Mouse (Mus musculus): Measurements from ENCODE around the gene Lrrc38. TPM values are rescaled to one million over a fixed set of nuclear protein-coding genes. Genes with fewer than 3 reads are reported as not detected.

The Lrrc38 gene
- polyA plus RNA-seq, 1 experiment from 2014 or later: 0.11 TPM

- no peaks in the 10 kb centered on the region for H3K27me3 ChIP-seq (ENCODE audit: control insufficient read depth, insufficient read depth, low read length)
- H3K4me1 ChIP-seq (ENCODE audit: control insufficient read depth, insufficient read depth, low read length): no peaks in the 10 kb centered on the region
- DNase-seq (ENCODE audit: low spot score): no peak
- H3K27ac ChIP-seq (replicated peaks; ENCODE audit: low read depth, low read length): no peak within 1 kb of the TSS
- no peaks in the 10 kb centered on the region for H3K36me3 ChIP-seq (replicated peaks; ENCODE audit: control insufficient read depth, insufficient read depth, low read depth, low read length)
- H3K4me2 ChIP-seq (ENCODE audit: low read depth, low read length): no peak within 1 kb of the TSS
- no peak within 1 kb of the TSS for H3K4me3 ChIP-seq (ENCODE audit: low read depth, low read length)
- 79% methylated on average over 26 of the region's 26 CpGs for WGBS
- ATAC-seq (replicated peaks; ENCODE audit: insufficient number of reproducible peaks, low FRiP score, low TSS enrichment, low read depth): no peak
- H3K9ac ChIP-seq (replicated peaks; ENCODE audit: low read length): no peak within 1 kb of the TSS
- no peaks in the 10 kb centered on the region for H3K9me3 ChIP-seq (replicated peaks; ENCODE audit: control insufficient read depth, low read length)
Measured at GRCm38 (mm10) chr4:143394181-143394580, 44.6 kb downstream of the Lrrc38 start, which contains the start of gene Pramel1. Gene Pramel1 (plus strand): TSS chr4:143394428.

- no peaks in the 10 kb centered on the region for H3K36me3 ChIP-seq (replicated peaks; ENCODE audit: control insufficient read depth, insufficient read depth, low read depth, low read length)
- H3K4me2 ChIP-seq (ENCODE audit: low read depth, low read length): peak overlapping the region; percentile 25
- H3K9ac ChIP-seq (replicated peaks; ENCODE audit: low read length): peak overlapping the region; percentile 62
- no peaks in the 10 kb centered on the region for H3K9me3 ChIP-seq (replicated peaks; ENCODE audit: control insufficient read depth, low read length)
- peak overlapping the region; percentile 50 for H3K4me3 ChIP-seq (ENCODE audit: low read depth, low read length)
- ATAC-seq (replicated peaks; ENCODE audit: insufficient number of reproducible peaks, low FRiP score, low TSS enrichment, low read depth) (peak; percentile 30; the same call in 1 of the 2 replicates), DNase-seq (ENCODE audit: low spot score) (no peak)
- H3K27me3 ChIP-seq (ENCODE audit: control insufficient read depth, insufficient read depth, low read length): no peaks in the 10 kb centered on the region
- H3K27ac ChIP-seq (replicated peaks; ENCODE audit: low read depth, low read length): no peak overlapping the region
- no peaks in the 10 kb centered on the region for H3K4me1 ChIP-seq (ENCODE audit: control insufficient read depth, insufficient read depth, low read length)
- WGBS: 75% methylated on average over 5 of the region's 5 CpGs
Measured at GRCm38 (mm10) chr4:143411566-143412218, 62.1 kb downstream of the Lrrc38 start.

DNA sequence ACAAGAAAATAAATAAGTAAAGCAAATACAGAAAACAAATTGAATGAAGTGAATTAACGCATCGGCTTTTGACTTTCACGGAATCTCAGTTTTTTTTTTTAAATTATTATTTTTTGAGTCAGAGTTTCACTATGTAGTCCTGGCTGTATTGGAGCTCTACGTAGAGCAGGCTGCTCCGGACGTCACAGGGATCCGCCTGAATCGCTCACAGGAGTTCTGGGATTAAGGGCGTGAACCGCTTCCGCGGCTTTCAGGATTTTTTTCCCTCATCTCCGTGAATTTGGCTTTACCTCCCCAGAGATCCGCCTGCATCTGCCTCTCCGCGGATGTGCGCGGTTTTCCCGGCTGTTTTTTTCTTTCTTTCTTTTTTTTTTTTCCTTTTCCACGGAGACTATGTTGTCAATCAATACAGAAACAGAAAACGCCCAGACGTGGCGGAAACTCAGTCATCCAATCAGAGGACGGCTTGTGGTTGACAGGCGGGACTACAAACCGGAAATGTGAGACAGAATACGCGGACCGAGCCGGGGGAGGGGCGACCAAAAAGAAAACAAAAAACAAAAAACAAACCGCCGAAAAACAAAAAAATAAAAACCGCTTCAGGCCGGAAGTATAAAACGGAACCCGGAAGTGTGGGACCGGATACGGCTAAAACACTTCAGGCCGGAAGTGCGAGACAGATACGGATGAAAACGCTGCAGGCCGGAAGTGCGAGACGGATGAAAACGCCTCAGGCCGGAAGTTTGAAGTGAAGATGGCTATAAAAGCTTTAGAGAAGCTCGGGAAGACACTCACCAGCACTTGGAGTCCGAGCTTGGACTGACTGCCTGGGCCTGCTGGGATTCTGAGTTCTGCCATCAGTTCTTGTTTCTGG lies 62.9 kb downstream of the Lrrc38 start, which contains the start of gene Pramef8:
Gene Pramef8 (plus strand): TSS at position 208 of the 874 bp plus-strand sequence.
- peak within 1 kb of the TSS; percentile 62 for H3K9ac ChIP-seq (replicated peaks; ENCODE audit: low read length)
- H3K4me3 ChIP-seq (ENCODE audit: low read depth, low read length): peak within 1 kb of the TSS; percentile 50
- peak; percentile 84 for ATAC-seq (replicated peaks; ENCODE audit: insufficient number of reproducible peaks, low FRiP score, low TSS enrichment, low read depth)
- H3K36me3 ChIP-seq (replicated peaks; ENCODE audit: control insufficient read depth, insufficient read depth, low read depth, low read length): peaks cover 6% of the 10 kb centered on the region
- DNase-seq (ENCODE audit: low spot score): peak; percentile 94
- H3K27ac ChIP-seq (replicated peaks; ENCODE audit: low read depth, low read length): no peak within 1 kb of the TSS; the same call in none of the 2 replicates
- no peaks in the 10 kb centered on the region for H3K4me1 ChIP-seq (ENCODE audit: control insufficient read depth, insufficient read depth, low read length)
- no peaks in the 10 kb centered on the region for H3K9me3 ChIP-seq (replicated peaks; ENCODE audit: control insufficient read depth, low read length)
- WGBS: under 1% methylated on average over 50 of the region's 50 CpGs
- H3K27me3 ChIP-seq (ENCODE audit: control insufficient read depth, insufficient read depth, low read length): no peaks in the 10 kb centered on the region
- H3K4me2 ChIP-seq (ENCODE audit: low read depth, low read length): peak within 1 kb of the TSS; percentile 46

- Histone ChIP-seq H3K4me2 (ENCODE audit: low read depth, low read length) (no peak overlapping the region), H3K27me3 (ENCODE audit: control insufficient read depth, insufficient read depth, low read length) (no peaks in the 10 kb centered on the region), H3K36me3 (replicated peaks; ENCODE audit: control insufficient read depth, insufficient read depth, low read depth, low read length) (peaks cover 11% of the 10 kb centered on the region), H3K9ac (replicated peaks; ENCODE audit: low read length) (no peak overlapping the region), H3K4me3 (ENCODE audit: low read depth, low read length) (no peak overlapping the region), H3K4me1 (ENCODE audit: control insufficient read depth, insufficient read depth, low read length) (no peaks in the 10 kb centered on the region), H3K27ac (replicated peaks; ENCODE audit: low read depth, low read length) (no peak overlapping the region), H3K9me3 (replicated peaks; ENCODE audit: control insufficient read depth, low read length) (no peaks in the 10 kb centered on the region)
- 85% methylated on average over 1 of the region's 1 CpGs for WGBS
- DNase-seq (ENCODE audit: low spot score): no peak
- ATAC-seq (replicated peaks; ENCODE audit: insufficient number of reproducible peaks, low FRiP score, low TSS enrichment, low read depth): no peak
Measured at GRCm38 (mm10) chr4:143413621-143414020, 64.1 kb downstream of the Lrrc38 start.

DNA sequence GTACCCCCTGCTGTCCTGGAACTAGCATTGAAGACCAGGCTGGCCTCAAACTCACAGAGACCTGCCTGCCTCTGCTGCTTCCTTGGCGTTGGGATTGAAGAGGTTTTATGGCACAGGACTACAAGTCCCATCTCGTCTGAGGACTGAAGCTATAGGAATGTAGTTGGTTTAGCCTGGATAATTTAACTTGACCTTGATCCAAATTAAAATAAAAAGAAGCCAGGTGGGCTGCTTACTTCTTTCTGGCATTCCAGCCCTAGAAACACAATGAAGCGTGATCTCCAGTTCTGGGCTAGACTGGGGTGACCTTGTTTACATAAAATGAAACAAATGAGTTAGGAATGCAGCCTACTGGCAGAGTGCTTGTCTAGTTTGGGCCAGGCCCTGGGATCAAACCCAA lies 64.6 kb downstream of the Lrrc38 start:
- DNase-seq (ENCODE audit: low spot score): no peak
- Histone ChIP-seq H3K4me2 (ENCODE audit: low read depth, low read length) (no peak overlapping the region), H3K9ac (replicated peaks; ENCODE audit: low read length) (no peak overlapping the region), H3K27me3 (ENCODE audit: control insufficient read depth, insufficient read depth, low read length) (no peaks in the 10 kb centered on the region), H3K4me3 (ENCODE audit: low read depth, low read length) (no peak overlapping the region), H3K36me3 (replicated peaks; ENCODE audit: control insufficient read depth, insufficient read depth, low read depth, low read length) (peaks cover 15% of the 10 kb centered on the region), H3K9me3 (replicated peaks; ENCODE audit: control insufficient read depth, low read length) (no peaks in the 10 kb centered on the region), H3K27ac (replicated peaks; ENCODE audit: low read depth, low read length) (no peak overlapping the region), H3K4me1 (ENCODE audit: control insufficient read depth, insufficient read depth, low read length) (no peaks in the 10 kb centered on the region)
- WGBS: 94% methylated on average over 3 of the region's 3 CpGs
- ATAC-seq (replicated peaks; ENCODE audit: insufficient number of reproducible peaks, low FRiP score, low TSS enrichment, low read depth): no peak

Other genes with a start within 250 kb of the Lrrc38 start
- 11.5 and 13.2 TPM in 2 replicates for gene Prdm2, start 136.8 kb upstream of the Lrrc38 start, polyA plus RNA-seq (2014; fragmentation: Nextera tagmentation; extraction: Ambion mirVana)
- 44.9 and 46.9 TPM in 2 replicates for gene Pdpn, start 50.2 kb upstream of the Lrrc38 start, polyA plus RNA-seq (2014; fragmentation: Nextera tagmentation; extraction: Ambion mirVana)
- gene Pramel1, start 44.7 kb downstream of the Lrrc38 start, polyA plus RNA-seq (2014; fragmentation: Nextera tagmentation; extraction: Ambion mirVana): not detected in 2 replicates
- gene Pramef8, start 62.7 kb downstream of the Lrrc38 start, polyA plus RNA-seq (2014; fragmentation: Nextera tagmentation; extraction: Ambion mirVana): 18.7 and 19.0 TPM in 2 replicates
- not detected in 2 replicates for gene Oog4, start 100.6 kb downstream of the Lrrc38 start, polyA plus RNA-seq (2014; fragmentation: Nextera tagmentation; extraction: Ambion mirVana)
- not detected in 2 replicates for gene Gm13043, start 161.6 kb downstream of the Lrrc38 start, polyA plus RNA-seq (2014; fragmentation: Nextera tagmentation; extraction: Ambion mirVana)
- not detected in 2 replicates for gene Gm13040, start 186.2 kb downstream of the Lrrc38 start, polyA plus RNA-seq (2014; fragmentation: Nextera tagmentation; extraction: Ambion mirVana)
- gene BC080695, start 201.9 kb downstream of the Lrrc38 start, polyA plus RNA-seq (2014; fragmentation: Nextera tagmentation; extraction: Ambion mirVana): not detected in 2 replicates
- not detected in 2 replicates for gene Gm13057, start 202.0 kb downstream of the Lrrc38 start, polyA plus RNA-seq (2014; fragmentation: Nextera tagmentation; extraction: Ambion mirVana)

Measured in embryonic facial prominence, embryonic 11.5 days (tissue).